Mouse (Mus musculus) yolk sac, embryonic 10.5 days (tissue): ENCODE results near the gene Zfp319.

Source experiments
- DNase-seq: peaks from one replicate; pipeline ENCODE4 v3.0.0-alpha.2; 2017; ENCODE audit warnings: low spot score

The Zfp319 gene

GRCm38 (mm10) chr8:95351461-95351860 lies 19.7 kb upstream of the Zfp319 start:
- no peak for DNase-seq

- no peak for DNase-seq
These were observed 17.3 kb upstream of the Zfp319 start for GRCm38 (mm10) chr8:95348811-95349630.

GRCm38 (mm10) chr8:95348356-95348755 lies 16.6 kb upstream of the Zfp319 start:
- DNase-seq, result no peak

GRCm38 (mm10) chr8:95346643-95347545 lies 15.1 kb upstream of the Zfp319 start:
- peak; percentile 52 for DNase-seq

GRCm38 (mm10) chr8:95344668-95345067 lies 12.9 kb upstream of the Zfp319 start:
- DNase-seq, result no peak

- no peak for DNase-seq
These were observed 10.0 kb upstream of the Zfp319 start for GRCm38 (mm10) chr8:95341721-95342120.

GRCm38 (mm10) chr8:95336363-95336762 lies 4.6 kb upstream of the Zfp319 start:
- DNase-seq, result no peak

GRCm38 (mm10) chr8:95335706-95336105 lies 4.0 kb upstream of the Zfp319 start:
- DNase-seq, result no peak

- DNase-seq, result no peak
These were observed 868 bp upstream of the Zfp319 start for GRCm38 (mm10) chr8:95332437-95333199.

GRCm38 (mm10) chr8:95331156-95331719 lies 512 bp downstream of the Zfp319 start:
- DNase-seq, result peak; percentile 89

GRCm38 (mm10) chr8:95330367-95330766 lies 1.4 kb downstream of the Zfp319 start:
- DNase-seq, result no peak

GRCm38 (mm10) chr8:95327866-95328465 lies 3.8 kb downstream of the Zfp319 start:
- no peak for DNase-seq

GRCm38 (mm10) chr8:95326822-95327221 lies 4.9 kb downstream of the Zfp319 start:
- no peak for DNase-seq

- no peak for DNase-seq
These were observed 7.1 kb downstream of the Zfp319 start for GRCm38 (mm10) chr8:95324646-95325045.

- no peak for DNase-seq
These were observed 8.5 kb downstream of the Zfp319 start for GRCm38 (mm10) chr8:95323201-95323600.

GRCm38 (mm10) chr8:95320224-95321139 lies 11.3 kb downstream of the Zfp319 start:
- peak; percentile 70 for DNase-seq

GRCm38 (mm10) chr8:95315350-95315749 lies 16.4 kb downstream of the Zfp319 start:
- no peak for DNase-seq

GRCm38 (mm10) chr8:95314707-95315106 lies 17.0 kb downstream of the Zfp319 start:
- DNase-seq, result no peak

- DNase-seq, result no peak
These were observed 17.9 kb downstream of the Zfp319 start for GRCm38 (mm10) chr8:95313857-95314256.

- no peak for DNase-seq
These were observed 18.9 kb downstream of the Zfp319 start for GRCm38 (mm10) chr8:95312836-95313235.
